Comparison of ENCODE assay signal across 11 mouse cellular contexts in genomic region chr17:84114279-84114994, GRCm38 (mm10).
DNase-seq lines count a peak whose midpoint lies in the region; ATAC-seq and TF ChIP-seq lines count a peak whose summit lies in the region.
"Had no signal": no experiment of that assay in that cellular context is flagged by ENCODE, and none has a peak within 500 bp of the region (broad histone marks: within the 10 kb centered on the region; RNA-seq: fewer than 3 reads in every experiment).

No protein-coding gene starts in this region.

- H3K27me3 ChIP-seq in forebrain, embryonic 10.5 days (ENCODE audit: poor library complexity, severe bottlenecking): peaks cover 17% of the 10 kb centered on the region; the same call in 1 of the 2 replicates
- H3K27me3 ChIP-seq in forebrain, embryonic 13.5 days: no peaks in the 10 kb centered on the region
- H3K27me3 ChIP-seq in liver, adult 2 months (ENCODE audit: control insufficient read depth, insufficient read depth, low read length): no peaks in the 10 kb centered on the region
- H3K27me3 ChIP-seq in embryonic facial prominence, embryonic 11.5 days (ENCODE audit: control insufficient read depth, insufficient read depth, low read length): no peaks in the 10 kb centered on the region
- no peaks in the 10 kb centered on the region for H3K27me3 ChIP-seq in liver, embryonic 13.5 days
- H3K27me3 ChIP-seq: heart, embryonic 15.5 days had no signal

- no peaks in the 10 kb centered on the region for H3K36me3 ChIP-seq in forebrain, embryonic 10.5 days (replicated peaks)
- H3K36me3 ChIP-seq in forebrain, embryonic 13.5 days (ENCODE audit: poor library complexity, severe bottlenecking): no peaks in the 10 kb centered on the region
- H3K36me3 ChIP-seq in liver, adult 2 months (ENCODE audit: control insufficient read depth, insufficient read depth, low read length): no peaks in the 10 kb centered on the region
- no peaks in the 10 kb centered on the region for H3K36me3 ChIP-seq in embryonic facial prominence, embryonic 11.5 days (replicated peaks; ENCODE audit: control insufficient read depth, insufficient read depth, low read depth, low read length)
- no peaks in the 10 kb centered on the region for H3K36me3 ChIP-seq in liver, embryonic 13.5 days
- H3K36me3 ChIP-seq: heart, embryonic 15.5 days had no signal

- 70% methylated on average over 9 of the region's 9 CpGs for WGBS in forebrain, embryonic 10.5 days
- 67% methylated on average over 9 of the region's 9 CpGs for WGBS in forebrain, embryonic 13.5 days
- 35% methylated on average over 9 of the region's 9 CpGs for WGBS in liver, adult 2 months
- WGBS in embryonic facial prominence, embryonic 11.5 days: 63% methylated on average over 9 of the region's 9 CpGs
- WGBS in liver, embryonic 13.5 days (ENCODE audit: insufficient replicate concordance): 45% methylated on average over 9 of the region's 9 CpGs

- peaks cover 58% of the 10 kb centered on the region for H3K4me1 ChIP-seq in forebrain, embryonic 10.5 days
- H3K4me1 ChIP-seq in forebrain, embryonic 13.5 days: peaks cover 17% of the 10 kb centered on the region; the same call in 1 of the 2 replicates
- peaks cover 21% of the 10 kb centered on the region for H3K4me1 ChIP-seq in liver, adult 2 months (ENCODE audit: control insufficient read depth, insufficient read depth, low read length)
- H3K4me1 ChIP-seq in embryonic facial prominence, embryonic 11.5 days (ENCODE audit: control insufficient read depth, insufficient read depth, low read length): no peaks in the 10 kb centered on the region
- peaks cover 86% of the 10 kb centered on the region for H3K4me1 ChIP-seq in liver, embryonic 13.5 days (replicated peaks)

- H3K9ac ChIP-seq in forebrain, embryonic 13.5 days: no peak overlapping the region
- peak overlapping the region; percentile 0; the same call in 1 of the 2 replicates for H3K9ac ChIP-seq in liver, adult 2 months (ENCODE audit: low read depth, low read length)
- 0 out of 2 replicates have a peak overlapping the region, but pooled peaks have one; percentile 13 for H3K9ac ChIP-seq in embryonic facial prominence, embryonic 11.5 days (replicated peaks; ENCODE audit: low read length)
- H3K9ac ChIP-seq in liver, embryonic 13.5 days: peak overlapping the region; percentile 56
- H3K9ac ChIP-seq: forebrain, postnatal 0 days; heart, embryonic 15.5 days; lung, embryonic 14.5 days had no signal

- no peaks in the 10 kb centered on the region for H3K9me3 ChIP-seq in forebrain, embryonic 10.5 days
- H3K9me3 ChIP-seq in forebrain, embryonic 13.5 days (replicated peaks): no peaks in the 10 kb centered on the region
- no peaks in the 10 kb centered on the region for H3K9me3 ChIP-seq in embryonic facial prominence, embryonic 11.5 days (replicated peaks; ENCODE audit: control insufficient read depth, low read length)
- H3K9me3 ChIP-seq in liver, embryonic 13.5 days (replicated peaks): no peaks in the 10 kb centered on the region
- H3K9me3 ChIP-seq: heart, embryonic 15.5 days had no signal

- no peak for DNase-seq in forebrain, embryonic 10.5 days (ENCODE audit: extremely low spot score, low spot score)
- peak; percentile 85 for DNase-seq in liver, adult 2 months (ENCODE audit: extremely low read depth, low read depth, low spot score)
- no peak for DNase-seq in liver
- no peak for DNase-seq in embryonic facial prominence, embryonic 11.5 days (ENCODE audit: low spot score)
- DNase-seq in liver, embryonic 13.5 days: no peak
- DNase-seq in cerebellum, postnatal 10 days: no peak
- no peak for DNase-seq in left cerebral cortex, postnatal 25 days (ENCODE audit: low spot score in 2 of 2)
- DNase-seq: forebrain, postnatal 0 days had no signal

- no peaks in the 10 kb centered on the region for H3K79me2 ChIP-seq in liver, adult 2 months (ENCODE audit: control insufficient read depth, insufficient read depth, low read length)

- TF ChIP-seq POLR2A in liver, adult 2 months (IDR thresholded peaks at IDR 0.05; ENCODE audit: extremely low read depth, insufficient read depth, low read length): no peak

- TF ChIP-seq CTCF in liver, adult 2 months (IDR thresholded peaks at IDR 0.05; ENCODE audit: low read depth, low read length): no peak

- no peak overlapping the region for H3K4me2 ChIP-seq in forebrain, embryonic 13.5 days
- H3K4me2 ChIP-seq in embryonic facial prominence, embryonic 11.5 days (ENCODE audit: low read depth, low read length): no peak overlapping the region
- H3K4me2 ChIP-seq in liver, embryonic 13.5 days: no peak overlapping the region
- H3K4me2 ChIP-seq: heart, embryonic 15.5 days; lung, embryonic 14.5 days had no signal

- H3K4me3 ChIP-seq in forebrain, embryonic 10.5 days: no peak overlapping the region
- no peak overlapping the region for H3K4me3 ChIP-seq in forebrain, embryonic 13.5 days
- no peak overlapping the region for H3K4me3 ChIP-seq in liver, adult 2 months (ENCODE audit: insufficient read depth, low read depth, low read length)
- H3K4me3 ChIP-seq in embryonic facial prominence, embryonic 11.5 days (ENCODE audit: low read depth, low read length): no peak overlapping the region
- H3K4me3 ChIP-seq in liver, embryonic 13.5 days (replicated peaks): no peak overlapping the region
- H3K4me3 ChIP-seq: heart, embryonic 15.5 days had no signal

- intact Hi-C loops in left cerebral cortex, postnatal 25 days (cut with DNase I): loop anchor here (5.0 to 10.0 kb wide), 2 partner anchors 87 to 270 kb away; no protein-coding TSS in a partner anchor

- ATAC-seq in forebrain, embryonic 13.5 days: no peak
- ATAC-seq in embryonic facial prominence, embryonic 11.5 days (replicated peaks; ENCODE audit: insufficient number of reproducible peaks, low FRiP score, low TSS enrichment, low read depth): no peak
- peak; percentile 4 for ATAC-seq in liver, embryonic 13.5 days (ENCODE audit: low read depth)
- ATAC-seq: forebrain, postnatal 0 days had no signal

- H3K27ac ChIP-seq in forebrain, embryonic 10.5 days: peak overlapping the region; percentile 78
- no peak overlapping the region for H3K27ac ChIP-seq in forebrain, embryonic 13.5 days
- H3K27ac ChIP-seq in liver, adult 2 months (replicated peaks; ENCODE audit: insufficient read depth, low read depth, low read length): peak overlapping the region; percentile 38; the same call in 1 of the 2 replicates
- H3K27ac ChIP-seq in embryonic facial prominence, embryonic 11.5 days (replicated peaks; ENCODE audit: low read depth, low read length): no peak overlapping the region
- peak overlapping the region; percentile 80 for H3K27ac ChIP-seq in liver, embryonic 13.5 days
- H3K27ac ChIP-seq: heart, embryonic 15.5 days had no signal

Comparison
In these comparisons a context has a peak if more than half of its experiments do, and no peak if none do; other contexts are left out.
1. H3K27ac ChIP-seq: peak in forebrain, embryonic 10.5 days (single experiment), liver, adult 2 months (single experiment) and liver, embryonic 13.5 days (single experiment); none in forebrain, embryonic 13.5 days (single experiment) and embryonic facial prominence, embryonic 11.5 days (single experiment).